Mouse (Mus musculus): Measurements from ENCODE around the gene Dnah11. TPM values are rescaled to one million over a fixed set of nuclear protein-coding genes. Genes with fewer than 3 reads are reported as not detected.

Dnah11 gene
- total RNA-seq, 2 experiments from 2014 or later: 0.72 to 1.4 TPM

- no peak for DNase-seq
Observed at GRCm38 (mm10) chr12:117857023-117857422, 341.8 kb downstream of the Dnah11 start.

- peak; percentile 41 to 50 for DNase-seq
Observed at GRCm38 (mm10) chr12:117853316-117853715, 345.5 kb downstream of the Dnah11 start.

DNA sequence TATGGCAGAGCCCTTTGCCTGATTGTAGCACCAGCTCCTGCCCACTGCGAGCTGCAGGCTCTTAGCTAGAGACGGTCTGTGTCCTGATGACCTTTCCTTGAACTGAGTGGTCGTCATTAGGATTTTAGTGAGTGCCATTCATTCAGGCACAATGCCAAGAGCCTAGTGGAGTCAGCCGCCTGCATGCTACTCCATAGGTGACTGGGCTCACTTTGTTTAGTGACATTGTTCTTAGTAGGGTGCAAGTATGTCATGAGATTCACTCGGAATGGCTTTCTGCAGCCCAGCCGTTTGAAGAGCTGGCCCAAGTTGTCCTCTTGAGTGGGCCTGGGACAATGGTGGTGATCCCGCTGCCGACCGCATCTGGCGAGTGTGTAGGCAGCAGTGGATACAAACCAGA is 348.4 kb downstream of the Dnah11 start:
- no peak for DNase-seq

- no peak for DNase-seq
Observed at GRCm38 (mm10) chr12:117848621-117849020, 350.2 kb downstream of the Dnah11 start.

- DNase-seq: no peak
Observed at GRCm38 (mm10) chr12:117844917-117845316, 353.9 kb downstream of the Dnah11 start.

DNA sequence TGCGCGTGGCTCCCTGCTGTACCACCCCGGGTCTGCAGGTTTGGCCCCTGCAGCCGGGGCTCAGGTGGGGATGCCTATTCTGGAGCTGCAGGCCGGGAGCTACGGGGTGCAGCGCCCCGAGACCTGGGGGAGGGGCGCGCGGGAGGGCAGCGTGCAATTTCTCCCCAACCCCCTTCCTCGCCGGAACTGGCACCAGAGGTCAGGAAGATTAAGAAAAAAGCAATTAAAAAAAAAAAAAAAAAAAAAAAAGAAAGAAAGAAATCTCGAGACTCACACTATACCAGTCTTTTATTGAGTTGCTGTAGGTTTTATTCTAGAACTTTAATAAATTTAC is 354.8 kb downstream of the Dnah11 start:
- DNase-seq: no peak

GRCm38 (mm10) chr12:117843302-117844074 is 355.4 kb downstream of the Dnah11 start:
- DNase-seq: peak; percentile 57 to 61

GRCm38 (mm10) chr12:117842676-117843075 is 356.2 kb downstream of the Dnah11 start:
- no peak for DNase-seq

GRCm38 (mm10) chr12:117840705-117841104 is 358.1 kb downstream of the Dnah11 start:
- no peak for DNase-seq

- no peak for DNase-seq
Observed at GRCm38 (mm10) chr12:117837376-117837775, 361.5 kb downstream of the Dnah11 start.

DNA sequence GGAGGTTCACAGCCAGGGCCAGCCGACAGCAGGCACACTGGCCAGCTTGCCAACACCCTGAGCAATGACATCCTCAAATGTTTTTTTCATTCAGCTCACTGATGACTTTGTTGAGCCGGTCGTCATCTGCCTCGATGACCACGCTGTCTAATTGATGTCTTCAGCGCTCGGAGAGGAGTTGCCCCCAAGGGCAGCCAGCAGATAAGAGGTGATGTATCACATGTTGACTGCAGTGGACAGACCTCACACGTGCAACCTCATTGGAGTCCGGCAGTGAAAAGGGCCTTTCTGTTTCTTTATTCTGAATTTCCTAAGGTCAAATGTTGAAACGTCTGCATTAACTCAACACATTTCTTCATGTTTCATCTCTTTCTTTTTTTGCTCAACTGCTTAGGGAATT is 363.5 kb downstream of the Dnah11 start:
- DNase-seq: no peak

DNA sequence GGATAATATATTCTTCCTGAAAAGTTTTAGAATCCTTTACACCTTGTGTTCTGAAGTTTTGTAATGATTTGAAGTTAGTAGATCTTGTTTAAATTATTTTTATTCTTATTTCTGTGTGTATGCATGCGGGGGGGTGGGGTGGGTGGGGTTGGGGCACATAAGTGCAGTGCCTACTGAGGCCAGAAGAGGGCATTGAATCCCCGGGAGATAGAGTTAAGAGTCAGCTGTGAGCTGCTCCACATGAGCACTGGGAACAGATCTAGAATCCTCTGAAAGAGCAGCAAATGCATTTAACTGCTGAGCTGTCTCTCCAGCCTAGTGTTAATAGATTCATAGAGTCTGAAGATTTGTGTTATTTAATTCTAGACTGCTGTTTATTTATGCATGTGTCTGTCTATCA is 364.2 kb downstream of the Dnah11 start:
- no peak for DNase-seq

DNA sequence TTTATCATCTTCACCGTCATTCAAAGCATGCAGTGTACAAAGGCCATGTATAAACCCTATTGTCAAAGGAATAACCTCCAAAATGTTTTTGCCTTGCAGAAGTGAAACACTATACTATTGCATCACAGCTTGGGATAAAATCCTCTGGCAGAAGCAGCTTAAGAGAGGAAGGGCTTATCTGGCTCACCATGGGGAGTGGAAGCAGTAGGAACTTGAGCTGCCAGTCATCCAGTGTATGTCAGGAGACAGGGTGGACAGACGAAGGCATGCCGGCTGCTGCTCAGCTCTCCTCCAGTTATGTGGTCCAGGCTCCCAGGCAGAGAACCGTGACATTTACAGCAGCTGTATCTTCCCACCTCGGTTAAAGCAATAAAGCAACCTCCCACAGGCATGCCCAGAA is 366.7 kb downstream of the Dnah11 start:
- DNase-seq: no peak

DNA sequence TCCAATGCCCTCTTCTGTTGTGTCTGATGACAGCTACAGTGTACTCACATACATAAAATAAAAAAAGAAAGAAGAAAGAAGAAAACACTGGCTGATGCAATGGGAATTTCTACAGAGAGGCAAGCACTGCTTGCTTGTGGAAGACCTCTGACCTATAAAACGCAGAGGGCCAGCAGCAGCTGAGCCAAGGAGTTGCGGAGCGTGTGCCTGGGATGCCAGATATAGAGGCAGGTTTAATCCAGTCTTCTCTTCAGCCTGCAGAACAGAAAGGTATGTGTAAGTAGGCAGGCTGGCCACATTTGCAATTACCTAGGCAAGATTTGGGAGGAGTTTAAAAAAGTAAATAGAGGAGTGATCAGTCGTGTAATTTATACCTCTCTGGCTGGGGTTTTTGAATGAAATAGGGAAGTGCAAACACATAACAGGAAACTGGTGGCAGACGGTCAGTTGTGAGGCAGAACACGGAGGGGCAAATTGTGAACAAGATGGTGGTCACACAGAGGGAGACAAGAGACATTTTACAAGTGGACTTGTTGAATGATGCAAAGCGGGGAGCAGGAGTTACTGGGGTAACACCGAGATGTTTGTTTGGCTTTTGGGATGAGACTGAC is 367.4 kb downstream of the Dnah11 start:
- no peak for DNase-seq

GRCm38 (mm10) chr12:117828350-117828749 is 370.5 kb downstream of the Dnah11 start:
- no peak for DNase-seq

Other genes with a start within 250 kb of the Dnah11 start
- 10 to 100 TPM; 28.1 to 30.0 TPM for gene Sp4, start 102.4 kb upstream of the Dnah11 start, total RNA-seq (2021)